Mouse (Mus musculus) NIH3T3 (cell line): ENCODE data around the gene Zfp629.

Experiments used
- DNase-seq: peaks from one replicate; pipeline ENCODE4 v3.0.0-alpha.2; 2012; ENCODE audit warnings: low read depth

Gene Zfp629

DNA sequence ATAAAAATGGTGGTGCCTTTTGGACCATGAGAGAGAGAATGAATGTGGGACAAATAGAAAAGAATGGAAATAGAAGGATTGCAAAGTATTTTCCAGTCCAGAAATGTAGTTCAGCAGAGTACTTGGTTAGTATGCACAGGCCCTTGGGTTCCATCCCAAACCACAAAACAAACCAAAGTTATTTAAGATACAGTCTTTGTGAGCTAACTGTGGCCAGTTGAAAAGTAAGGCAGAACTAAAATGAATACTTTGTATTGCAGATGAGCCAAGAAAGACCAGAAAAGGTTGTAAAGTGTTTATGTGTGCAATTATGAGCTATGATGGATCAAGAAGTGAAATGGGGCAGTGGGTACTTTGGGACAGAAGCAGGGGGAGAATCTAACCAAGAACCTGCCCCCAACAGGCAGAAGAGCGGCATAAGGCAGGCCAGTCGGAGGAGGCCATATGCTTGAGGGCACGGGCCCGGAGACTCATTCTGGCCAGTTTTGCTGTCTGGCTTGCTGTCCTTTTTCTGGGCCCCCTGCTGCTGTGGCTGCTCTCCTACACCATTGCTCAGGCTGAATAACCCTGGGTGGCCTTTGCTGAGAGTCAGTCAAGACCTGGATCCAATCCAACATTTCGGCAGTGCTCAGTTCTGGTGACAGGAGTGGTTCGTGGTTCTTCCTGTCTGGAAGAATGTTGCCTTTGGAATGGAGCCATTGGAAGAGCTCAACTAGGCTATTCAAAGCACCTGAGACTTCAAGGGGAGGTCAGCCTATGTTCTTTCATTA, 51.0 kb downstream of the Zfp629 start:
- DNase-seq = peak; percentile 36

DNA sequence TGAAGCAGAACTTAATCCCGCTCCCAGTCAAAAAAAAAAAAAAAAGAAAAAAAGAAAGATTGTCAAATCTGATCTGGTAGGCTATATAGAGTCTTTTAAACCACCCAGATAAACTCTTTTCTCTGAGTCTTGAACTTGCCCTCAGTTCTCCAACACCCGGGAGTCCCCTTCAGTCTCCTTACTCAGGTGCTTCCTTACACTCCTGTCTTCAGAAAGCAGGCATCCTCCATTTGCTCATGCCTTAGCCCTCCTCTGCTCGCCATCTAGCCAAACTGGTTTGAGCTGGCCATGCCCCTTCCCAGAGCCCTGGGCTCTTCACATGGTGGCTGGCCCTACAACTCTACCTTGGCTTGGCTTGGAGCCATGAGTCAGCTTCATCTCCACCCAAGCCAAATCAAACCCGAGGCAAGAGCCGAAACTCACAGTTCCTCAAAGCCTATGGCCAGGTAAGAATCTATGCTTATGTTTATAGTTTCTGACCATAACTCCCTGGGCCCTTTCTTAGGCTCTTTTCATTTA, 54.2 kb downstream of the Zfp629 start, which contains the start of gene Tmem265:
TSS of gene Tmem265 (plus strand) at position 51 of the 519 bp plus-strand sequence.
- DNase-seq = no peak

DNA sequence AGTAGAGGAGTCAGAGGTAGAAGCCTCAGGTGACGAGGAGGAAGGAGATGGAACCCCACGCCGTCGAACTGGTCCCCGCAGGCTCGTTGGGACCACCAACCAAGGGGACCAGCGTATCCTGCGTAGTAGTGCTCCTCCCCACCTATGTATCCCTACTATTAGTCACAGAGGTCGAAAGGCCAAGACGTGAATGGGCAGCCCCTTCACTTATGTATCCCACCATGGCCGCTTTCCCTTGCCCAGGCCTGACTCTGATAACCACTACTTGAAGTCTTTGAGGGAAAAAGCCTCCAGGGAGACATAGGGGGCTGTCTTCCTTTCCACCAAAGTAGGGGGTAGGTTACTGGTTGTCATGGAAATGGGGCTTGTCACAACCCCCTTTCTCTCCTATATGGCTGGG, 55.0 kb downstream of the Zfp629 start:
- DNase-seq = no peak
